Mouse (Mus musculus): Measurements from ENCODE around the gene Glis1.

Gene Glis1

DNA sequence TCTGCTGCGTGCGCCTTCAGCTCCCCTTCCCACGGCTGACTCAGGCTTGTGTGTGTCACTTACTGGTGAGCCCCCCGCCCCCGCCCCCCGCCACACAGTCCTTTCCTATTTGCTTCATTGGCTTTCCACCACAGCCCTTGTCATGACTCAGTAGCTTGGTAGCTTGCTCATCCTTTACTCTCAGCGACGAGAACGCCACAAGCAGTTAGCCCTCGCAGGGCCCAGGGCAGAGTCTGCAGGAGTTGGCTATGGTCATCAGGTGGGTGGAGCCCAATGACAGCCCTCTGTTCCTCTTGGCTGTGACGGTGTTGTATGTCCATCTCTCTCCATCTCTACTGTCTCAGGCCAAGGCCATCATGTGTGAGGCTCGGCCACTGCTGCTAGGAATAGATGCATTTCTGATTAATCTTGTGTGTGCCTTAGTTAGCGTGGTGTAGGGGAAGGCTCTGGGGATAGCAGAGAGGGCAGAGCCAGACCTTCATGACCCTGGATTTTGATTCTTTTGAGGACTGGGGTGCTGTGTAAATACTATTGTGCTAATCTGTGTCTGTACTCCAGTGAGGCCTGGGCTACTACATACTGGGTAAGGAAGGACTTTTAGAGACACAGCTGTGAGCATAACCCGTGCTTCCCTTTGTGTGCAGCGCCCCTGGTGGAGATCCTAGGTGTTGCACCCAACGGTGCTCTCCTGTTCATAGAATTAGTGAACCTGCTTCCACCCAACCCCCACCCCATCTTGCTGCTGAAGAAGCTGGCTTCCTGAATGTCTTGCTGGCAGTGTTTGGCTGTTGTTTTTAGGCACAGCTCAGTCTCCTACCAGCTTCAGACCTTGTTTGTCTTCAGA lies 19.0 kb downstream of the Glis1 start:
- peak; percentile 91 to 95 for DNase-seq

DNA sequence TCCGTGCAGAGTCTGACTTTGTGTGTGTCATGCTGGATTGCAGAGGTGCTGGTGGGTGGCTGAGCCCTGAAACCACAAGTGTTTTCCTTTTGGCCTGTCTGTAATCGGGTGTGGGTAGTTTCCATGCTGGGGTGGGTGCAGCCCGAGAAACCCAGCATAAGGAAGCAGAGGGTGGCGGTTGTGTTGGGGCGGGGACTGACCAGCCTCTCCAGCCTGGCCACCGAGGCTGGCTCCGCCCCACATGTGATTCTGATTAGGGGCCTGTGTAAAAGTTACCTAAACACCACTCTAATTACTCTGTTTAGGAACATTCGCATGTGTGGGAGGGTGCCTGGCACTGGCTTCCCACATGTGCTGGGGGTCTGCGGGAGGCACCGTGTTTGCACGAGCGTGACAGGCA lies 23.2 kb downstream of the Glis1 start:
- no peak for DNase-seq

DNA sequence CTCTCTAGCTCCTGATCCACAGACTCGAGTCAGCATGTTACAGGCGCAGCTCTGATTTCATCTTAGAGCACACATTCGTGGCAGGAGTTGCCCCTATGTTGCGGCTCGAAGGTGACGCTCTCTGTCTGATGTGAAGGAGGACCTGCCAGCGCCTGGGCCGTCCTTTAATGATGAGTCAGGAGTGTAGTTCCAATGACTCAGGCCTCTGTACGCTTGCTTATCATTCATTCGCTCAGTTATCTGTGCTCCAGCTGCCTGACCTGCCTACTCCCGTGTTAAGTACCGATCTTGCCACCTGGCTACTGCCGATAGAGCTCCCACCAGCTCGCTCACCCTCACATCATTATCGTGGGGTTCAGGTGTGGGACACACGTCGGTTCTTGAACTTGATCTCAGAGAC lies 24.5 kb downstream of the Glis1 start:
- no peak for DNase-seq

DNA sequence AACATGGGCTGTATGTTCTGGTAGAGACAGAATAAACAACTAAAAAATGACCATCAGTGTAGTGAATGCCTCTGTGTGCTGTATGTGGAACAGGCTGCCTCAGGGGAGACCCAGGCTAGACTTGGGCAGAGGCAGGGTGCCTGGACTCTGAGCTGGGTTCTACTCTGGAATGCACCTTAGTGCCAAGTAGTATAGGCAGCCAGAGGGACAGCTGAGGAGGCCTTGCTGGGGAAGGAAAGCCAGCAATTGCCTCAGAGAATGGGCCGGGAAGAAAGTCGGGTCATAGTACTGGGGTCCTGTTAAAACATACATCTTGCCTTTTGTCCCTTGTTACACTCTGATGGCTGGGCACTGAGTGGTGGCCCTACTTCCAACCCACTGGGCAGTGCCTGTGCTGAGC lies 25.1 kb downstream of the Glis1 start:
- DNase-seq = peak; percentile 39 to 63

DNA sequence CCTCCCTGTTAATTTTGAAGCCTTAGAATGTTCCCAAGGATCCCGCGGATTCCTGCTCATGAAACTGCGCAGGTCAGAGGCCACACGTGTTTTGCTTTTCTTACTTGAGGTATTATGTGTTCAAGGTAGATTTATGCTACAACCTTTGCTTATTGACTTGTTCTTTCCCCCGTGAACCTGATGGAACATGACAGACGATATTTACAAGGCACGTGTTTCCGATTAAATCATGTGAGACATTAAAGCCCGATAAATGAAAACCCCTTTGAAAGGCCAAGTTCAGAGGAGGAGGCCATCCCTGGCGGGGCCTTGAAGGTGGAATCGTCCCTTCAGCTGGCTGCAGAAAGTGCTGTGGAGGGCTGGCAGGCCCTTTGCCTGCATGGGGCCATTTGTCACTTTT lies 26.1 kb downstream of the Glis1 start:
- DNase-seq = no peak

DNA sequence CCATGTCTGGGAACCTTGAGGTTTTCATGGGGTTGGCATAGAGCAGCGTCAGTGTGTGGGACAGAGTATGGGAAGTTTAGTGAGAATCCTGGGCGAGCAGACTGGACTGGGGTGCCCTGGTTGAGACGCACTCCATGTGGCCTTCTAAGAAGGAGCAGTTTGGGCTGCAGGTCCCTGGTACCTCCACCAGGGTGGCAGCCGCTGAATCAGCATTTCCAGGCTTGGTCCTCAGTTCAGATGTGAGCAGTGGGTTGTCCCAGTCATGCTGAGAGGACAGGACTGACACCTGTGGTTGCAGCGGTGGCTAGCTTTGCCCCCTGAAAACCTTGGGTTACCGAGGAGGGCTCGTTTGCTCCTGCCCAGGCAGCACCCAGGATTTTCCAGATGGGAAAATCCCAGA lies 33.4 kb downstream of the Glis1 start:
- peak in 1 of 2 experiments; percentile 13 for DNase-seq

DNA sequence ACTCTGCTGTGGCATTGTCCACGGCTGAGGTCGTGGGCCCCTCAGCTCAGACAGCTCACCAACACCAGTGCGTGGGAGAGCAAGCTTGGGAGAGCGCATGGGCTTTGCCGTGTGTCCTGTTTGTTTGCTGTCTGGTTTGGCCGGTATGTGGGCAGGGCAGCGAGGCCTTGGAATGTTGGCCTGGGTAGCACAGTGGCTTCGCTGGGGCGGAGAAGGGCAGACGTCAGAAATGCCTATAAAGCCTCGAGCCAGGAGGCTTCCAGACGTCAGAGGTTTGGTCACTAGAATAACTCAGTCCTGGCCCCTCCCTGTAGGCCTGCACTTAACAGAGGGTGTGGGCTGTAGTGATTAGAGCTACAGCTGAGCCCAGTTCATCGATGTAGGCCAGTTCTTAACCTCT lies 33.9 kb downstream of the Glis1 start:
- DNase-seq = peak; percentile 37 to 78

DNA sequence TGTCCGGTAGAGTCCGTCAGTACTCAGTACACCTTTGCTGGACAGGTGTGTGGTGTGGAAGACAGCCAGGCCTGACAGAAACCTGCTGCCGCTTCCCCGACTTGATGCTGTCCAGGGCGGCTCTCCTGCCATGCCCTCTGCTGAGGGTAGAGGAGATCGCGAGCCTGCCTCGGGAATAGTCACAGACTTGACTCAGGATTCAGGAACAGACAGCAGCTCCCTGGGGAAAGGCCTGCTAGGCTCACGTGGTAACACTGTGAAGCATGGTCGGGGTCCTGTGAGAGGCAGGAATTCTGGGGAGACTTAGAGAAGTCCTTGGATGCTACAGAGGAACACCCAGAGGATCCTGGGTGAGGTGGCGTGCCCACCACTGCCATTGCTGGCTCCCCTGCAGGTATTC lies 34.4 kb downstream of the Glis1 start:
- DNase-seq = no peak

DNA sequence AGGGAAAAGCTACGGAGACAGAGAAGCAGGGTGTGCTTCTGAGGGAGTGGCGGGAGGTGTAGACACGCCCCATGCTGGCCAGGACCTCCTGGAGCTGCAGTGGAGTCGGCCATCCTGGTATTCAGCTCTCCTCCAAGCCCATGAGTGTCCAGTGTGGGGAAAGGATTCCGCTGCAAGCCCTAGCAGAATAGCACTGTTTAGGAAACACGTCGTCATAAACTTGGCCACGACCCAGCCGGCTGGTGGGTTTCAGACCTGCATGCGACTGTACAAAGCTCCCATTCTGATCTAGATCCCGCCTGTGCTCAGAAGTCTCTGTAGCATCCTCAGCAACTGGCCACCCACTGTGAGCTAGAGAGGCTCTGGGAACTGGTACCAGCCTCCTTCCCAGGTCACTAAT lies 41.9 kb downstream of the Glis1 start:
- no peak for DNase-seq

DNA sequence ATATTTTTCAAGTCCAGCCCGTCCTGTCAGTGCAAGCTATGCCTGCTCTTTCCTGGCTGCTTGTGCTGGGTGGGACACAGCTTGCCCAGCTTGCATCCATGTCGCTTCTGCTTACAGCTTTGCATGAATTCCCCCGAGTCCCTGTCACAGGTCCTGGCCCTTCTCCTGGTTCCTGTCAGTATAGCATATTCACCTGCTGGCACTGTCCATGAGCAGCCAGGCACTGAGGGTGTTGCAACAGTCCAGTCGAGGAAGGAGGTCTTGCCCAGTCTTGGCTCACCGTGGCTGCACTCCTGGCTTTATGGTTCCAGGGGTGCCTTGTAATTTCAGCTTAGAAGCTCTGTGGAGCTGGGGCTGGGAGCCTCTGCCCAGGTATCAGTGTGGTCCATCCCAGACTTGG lies 44.6 kb downstream of the Glis1 start:
- DNase-seq = no peak

DNA sequence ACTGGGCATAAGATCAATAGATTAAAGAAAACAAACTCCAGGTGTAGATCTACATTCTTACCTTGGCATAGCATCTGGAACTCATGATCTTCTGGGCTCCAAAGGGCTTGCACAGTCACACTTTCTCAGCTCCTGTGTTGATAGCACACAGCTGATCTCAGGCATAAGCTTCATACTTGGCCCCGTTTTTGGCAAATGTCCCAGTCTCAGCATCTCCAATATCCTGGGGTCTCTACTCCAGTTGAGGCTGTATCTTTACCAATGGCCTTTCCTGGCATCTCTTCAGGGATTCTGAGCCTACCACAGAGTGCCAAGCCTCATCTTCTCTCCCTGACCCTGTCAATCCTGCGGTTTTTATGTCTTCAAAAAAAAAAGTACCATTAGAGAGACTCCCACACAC lies 48.1 kb downstream of the Glis1 start:
- DNase-seq = no peak

DNA sequence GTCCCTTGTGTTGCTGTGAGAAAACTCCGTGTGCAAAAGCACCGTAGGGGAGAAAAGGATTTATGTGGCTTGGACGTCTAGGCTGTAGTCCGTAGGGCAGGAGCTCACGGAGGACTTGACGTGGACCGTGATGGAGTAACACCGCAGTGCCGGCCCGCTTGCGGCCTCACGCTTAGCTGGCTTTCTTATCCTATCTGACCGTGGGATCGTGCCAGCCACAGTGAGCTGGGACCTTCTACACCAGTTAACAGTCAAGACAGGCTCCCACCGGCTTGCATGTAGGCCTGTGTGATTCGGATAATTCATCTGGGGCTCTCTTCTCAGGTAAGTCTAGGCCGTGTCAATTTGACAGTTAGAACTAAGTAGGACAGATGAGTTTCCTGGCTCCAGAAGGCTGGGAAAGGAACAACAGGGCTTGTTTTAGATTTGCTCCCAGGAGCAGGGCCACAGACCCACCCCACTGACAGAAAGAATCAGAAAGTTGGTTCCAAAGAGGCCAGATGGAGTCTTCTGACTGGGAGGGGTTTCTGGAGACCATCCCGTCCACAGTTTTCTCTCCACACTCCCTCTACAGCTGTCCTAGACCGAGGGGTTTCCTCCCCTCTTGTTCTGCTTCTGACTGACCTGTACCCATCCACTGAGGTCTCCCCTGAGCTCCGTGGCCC lies 49.3 kb downstream of the Glis1 start:
- no peak for DNase-seq

DNA sequence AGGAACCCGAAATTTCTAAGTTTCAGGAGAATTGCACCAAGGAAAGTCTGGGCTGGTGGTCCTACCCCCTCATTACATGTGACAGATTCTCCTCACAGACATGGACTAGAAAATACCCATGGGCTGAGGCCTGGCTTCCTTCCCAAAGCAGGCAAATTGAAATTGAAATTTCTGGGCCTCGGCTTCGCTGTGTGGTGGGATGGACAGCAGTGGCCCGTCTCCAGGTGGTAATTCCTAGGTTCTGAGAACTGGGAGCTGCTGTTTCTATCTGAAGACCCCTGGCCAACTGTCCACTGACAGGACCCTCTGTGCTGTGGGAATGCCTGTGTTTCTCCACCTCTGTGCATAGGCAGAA lies 49.8 kb downstream of the Glis1 start:
- DNase-seq = no peak

DNA sequence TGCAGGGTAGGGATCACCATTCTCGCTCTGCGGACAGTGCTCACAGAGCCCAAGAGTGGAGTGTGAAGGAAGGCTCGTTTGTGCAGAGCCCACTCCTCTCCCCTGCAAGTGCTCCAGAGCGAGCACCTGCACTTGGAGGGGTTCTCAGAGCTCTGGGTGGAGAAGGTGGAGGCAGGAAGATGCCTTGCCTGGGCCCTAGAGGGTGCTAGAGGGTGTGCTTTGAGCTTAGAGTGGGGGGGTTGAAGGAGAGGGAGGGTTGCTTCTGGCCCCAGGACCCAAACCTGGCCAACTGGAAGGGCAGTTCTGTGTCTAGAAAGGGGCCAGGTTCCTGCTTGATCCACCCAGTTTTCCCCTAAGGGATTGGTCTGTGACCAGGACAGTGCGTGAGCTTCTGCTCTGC lies 51.5 kb downstream of the Glis1 start:
- no peak for DNase-seq

DNA sequence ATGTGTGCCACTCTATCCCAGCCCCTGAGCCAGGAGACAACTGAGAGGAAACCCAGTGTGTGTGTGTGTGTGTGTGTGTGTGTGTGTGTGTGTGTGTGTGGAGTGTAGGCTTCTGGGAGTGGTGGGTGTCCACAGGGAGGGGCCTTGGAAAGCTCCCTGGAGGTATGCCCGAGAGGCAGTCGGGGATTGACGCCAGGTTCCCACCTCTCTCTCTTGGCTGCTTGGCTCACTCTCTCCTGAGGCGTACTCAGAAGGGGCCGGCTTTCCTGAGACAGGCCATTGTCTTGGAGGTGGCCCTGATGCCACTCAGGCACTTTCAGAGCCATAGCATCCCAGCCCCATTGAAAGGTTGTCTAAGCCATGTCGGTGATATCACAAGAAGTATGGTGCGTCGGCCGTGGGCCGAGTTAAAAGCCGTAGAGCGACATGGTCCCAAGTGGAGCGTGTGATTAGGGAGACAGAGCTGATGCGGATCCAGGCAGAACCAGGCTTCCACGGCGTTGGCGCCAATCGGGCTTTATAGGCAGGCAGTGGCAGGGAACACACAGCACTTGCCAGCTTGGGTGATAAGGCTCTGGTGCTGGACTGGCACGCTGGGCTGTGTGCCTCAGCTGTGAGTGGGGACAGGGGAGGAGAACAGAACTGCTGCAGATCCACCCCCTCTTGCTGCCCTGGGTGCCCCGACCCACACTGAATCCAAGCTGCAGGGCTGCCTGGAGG lies 54.9 kb downstream of the Glis1 start:
- no peak for DNase-seq

DNA sequence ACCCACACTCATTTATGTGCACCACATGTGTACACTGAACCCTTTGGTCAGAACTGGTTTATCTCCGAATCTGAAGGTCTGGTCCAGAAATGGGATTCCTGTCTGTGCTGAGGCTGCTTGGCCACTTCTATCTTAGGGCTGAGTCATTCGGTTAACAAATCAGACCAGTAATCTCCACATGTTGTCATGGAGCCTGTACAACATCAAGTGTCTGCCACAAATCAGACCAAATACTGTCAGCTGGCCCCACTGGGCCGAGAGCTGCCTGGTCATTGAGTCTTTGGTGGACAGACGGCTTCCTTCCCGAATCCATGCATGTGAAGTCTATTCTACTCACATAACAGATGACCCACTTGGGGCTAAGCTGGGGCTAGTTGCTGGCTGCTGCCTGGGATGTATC lies 58.6 kb downstream of the Glis1 start:
- no peak for DNase-seq

DNA sequence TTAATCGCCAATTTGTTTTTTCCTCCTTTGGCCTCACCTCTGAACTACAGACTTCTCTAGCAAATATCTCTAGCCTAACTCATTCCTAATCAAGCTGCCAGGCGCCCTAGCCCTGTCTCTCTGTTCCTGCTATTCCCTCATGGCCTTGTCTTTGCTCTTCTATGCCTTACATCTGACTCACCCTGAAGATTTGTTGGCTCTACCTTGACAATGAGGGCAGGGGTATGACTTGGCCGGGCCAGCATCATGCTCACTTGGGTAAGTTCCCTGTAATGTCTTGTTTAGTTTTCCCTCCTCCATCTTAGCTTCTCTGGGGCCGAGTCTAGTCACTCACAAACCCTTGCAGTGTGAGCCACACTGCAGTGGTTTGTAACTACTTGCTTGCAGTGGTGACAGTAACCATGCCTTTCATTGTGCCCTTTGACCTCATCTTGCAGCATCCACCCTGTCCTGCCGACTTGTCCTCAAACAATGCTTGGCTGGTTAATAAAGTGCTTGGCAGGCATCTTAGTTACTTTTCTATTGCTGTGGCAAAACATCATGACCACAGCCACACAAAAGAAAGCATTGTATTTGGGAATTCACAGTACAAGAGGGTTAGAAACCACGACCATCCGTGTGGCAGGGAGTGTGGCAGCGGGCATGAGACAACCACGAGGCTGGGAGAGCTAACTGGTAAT lies 61.5 kb downstream of the Glis1 start:
- no peak for DNase-seq

DNA sequence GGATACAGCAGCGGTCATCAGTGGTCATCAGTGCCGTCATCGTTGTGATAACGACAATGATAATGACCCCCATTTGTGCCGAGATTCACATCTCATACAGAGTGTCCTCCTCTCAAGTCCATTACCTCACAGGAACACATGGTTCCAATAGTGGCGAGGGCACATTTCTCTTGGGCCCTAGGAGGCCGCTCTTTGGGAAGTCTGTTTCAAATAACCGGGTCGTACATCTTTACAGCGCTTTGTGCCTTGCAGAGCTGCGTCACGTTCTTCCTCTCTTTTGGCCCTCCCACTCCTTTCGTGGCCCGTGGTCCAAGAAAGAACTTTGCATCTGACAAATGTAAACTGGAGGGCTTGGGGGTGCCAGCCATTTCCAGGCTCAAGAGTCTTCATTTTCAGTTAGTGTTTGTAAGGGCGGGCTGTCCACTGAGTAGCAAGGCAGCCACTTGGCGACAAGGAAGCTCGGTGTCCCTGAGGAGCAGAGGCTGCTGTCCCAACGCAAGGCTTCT lies 63.1 kb downstream of the Glis1 start:
- DNase-seq = no peak

DNA sequence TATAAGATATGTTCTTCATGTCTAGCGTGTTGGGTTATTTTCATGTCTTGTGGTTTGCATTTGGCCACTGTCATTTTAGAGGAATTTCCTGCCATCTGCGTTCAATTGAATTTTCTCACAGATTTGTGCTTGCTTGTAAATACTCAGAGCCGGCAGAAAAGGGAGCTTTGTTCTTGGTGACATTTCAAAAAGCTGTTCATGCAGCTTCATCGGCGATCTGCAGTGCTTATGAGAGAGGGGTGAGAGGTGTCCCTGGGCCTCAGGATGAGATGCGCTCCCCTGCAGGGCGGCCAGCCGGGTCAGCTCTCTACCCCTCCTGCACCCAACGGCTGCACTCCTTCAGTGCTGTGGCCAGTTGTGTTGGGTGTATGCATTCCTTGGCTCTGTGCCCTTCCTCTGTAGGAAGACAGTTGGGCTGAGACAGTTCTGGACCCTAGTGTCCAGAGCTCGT lies 68.2 kb downstream of the Glis1 start:
- no peak for DNase-seq

DNA sequence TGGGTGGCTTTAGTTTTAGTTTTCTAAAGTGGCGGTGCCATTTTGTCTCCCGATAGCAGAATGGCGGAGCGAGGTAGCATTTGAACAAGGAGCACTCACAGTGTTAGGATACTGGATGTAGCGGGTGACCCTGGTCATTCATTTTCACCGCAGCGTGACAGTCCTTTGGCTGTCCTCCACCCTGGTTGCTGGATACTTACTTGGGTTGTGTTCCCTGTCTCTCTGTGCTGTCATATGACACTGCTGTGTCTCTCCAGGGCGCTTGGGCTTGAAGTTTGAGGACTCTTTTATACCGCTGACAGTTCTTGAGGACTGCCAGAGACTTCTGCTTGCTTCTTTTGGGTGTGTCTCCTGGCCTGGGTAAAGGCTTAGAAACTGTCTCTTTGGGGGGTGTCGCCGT lies 80.6 kb downstream of the Glis1 start:
- DNase-seq = peak in 1 of 2 experiments; percentile 11

DNA sequence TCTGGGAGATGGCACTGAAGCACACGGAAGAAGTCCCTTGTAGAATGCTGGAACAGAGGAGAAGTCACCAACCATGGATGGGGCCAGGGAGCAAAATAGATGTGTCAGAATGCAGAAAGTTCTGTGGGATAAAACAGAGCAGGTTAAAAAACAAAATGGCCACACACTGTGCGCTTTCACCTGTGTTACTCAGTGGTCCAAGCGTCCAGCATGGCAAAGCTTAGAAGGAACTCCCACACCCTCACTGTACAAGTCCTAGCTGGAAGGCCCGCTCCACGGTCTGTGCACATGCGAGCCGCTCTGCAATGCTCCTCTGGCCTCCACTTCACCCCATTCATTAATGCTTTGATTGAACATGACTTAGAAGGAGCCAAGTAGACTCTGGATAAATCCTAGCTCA lies 81.2 kb downstream of the Glis1 start:
- DNase-seq = peak in 1 of 2 experiments; percentile 8

DNA sequence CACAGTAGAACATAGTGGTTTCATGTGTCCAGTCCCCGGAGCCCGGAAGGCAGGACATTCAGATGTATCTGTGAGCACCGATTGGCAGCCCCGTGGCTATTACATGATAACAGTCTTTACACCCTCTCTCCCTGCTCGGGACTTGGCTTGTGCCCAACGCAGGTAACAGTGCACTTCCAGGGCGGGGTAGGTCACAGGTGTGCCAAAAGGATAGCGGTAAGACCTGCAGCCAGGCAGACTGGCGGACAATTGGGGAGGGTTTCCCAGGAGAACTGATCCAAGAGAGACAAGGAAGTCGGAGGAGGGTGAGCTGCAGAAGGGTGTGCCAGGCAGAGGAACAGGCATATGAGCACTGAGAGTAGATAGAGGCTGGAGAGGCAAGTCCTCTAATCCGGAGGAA lies 84.4 kb downstream of the Glis1 start:
- peak; percentile 1 to 26 for DNase-seq

DNA sequence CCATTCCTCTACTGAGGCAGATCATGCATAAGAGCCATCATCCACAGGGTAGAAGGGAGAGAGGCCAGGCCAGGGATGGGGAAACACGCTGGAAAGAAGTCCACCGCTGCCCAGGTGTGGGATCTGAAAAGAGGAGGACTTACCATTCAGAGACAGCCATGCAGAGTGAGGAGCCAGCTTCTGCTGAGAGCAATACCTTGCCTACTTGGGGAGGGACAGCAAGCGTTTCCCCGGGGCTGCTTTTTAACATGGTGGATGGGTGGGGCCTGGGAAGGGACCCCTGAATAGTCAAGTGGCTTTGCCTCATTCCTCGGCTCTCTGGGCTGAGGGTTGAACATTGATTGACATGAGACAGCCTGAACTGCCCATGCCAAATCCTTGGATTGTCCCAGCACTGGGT lies 85.7 kb downstream of the Glis1 start:
- peak; percentile 1 to 16 for DNase-seq

Data from kidney, postnatal 25 days (tissue).